Mouse (Mus musculus): ENCODE results near the gene M1ap.

Gene M1ap

DNA sequence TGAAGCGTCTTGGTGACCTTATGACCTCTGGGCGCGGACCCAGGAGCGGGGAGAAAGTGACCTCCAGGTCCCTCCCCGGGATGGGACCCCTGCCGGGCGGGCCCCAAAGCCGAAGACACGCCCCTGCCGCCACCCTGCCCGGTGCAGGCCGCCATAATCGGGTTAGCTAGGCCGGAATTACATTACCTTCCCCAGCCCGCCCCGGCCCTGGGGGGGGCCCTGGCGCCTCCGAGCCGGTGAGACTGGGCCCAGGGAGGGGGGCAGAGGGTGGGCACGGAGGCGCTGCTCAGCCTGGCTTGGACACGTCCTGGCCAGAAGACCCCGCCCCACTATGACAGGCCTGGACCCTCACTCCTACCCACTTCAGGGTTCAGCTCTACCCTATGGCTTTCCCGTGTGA, 124.5 kb downstream of the M1ap start:
- no peak for DNase-seq (ENCODE audit: low read depth)

- no peak for DNase-seq (ENCODE audit: low read depth)
Observed at GRCm38 (mm10) chr6:83074979-83075378, 128.3 kb downstream of the M1ap start.

GRCm38 (mm10) chr6:83077630-83078323, 131.1 kb downstream of the M1ap start, which contains the start of gene Pcgf1:
Gene Pcgf1 (plus strand): TSS chr6:83077869.
- DNase-seq (ENCODE audit: low read depth) = peak; percentile 15

DNA sequence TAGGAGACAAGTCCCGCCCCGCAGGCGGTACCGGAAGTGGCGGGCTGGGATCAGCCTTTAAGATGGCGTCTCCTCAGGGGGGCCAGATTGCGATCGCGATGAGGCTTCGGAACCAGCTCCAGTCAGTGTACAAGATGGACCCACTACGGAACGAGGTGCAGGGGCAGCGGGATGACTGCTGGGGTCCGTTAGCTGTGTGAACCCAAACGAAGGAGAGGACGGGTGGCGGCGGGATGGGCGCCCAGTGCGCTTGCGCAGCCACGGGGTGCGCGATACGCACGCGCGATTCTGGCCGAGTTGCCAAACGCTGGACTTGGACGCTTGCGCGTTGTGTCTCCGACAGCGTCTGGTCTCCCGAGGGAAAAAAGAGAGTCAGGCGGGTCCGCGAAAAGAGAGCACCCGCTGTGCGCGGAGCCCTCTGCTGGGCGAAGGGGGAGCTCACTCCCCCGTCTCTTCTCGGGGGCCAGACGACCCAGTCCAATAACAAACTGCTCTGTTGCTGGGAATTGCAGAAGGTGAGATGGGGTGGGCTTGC, 131.7 kb downstream of the M1ap start:
- DNase-seq (ENCODE audit: low read depth) = peak; percentile 89
